Mouse (Mus musculus) myocyte (in vitro differentiated cells): ENCODE measurements around the gene Mif.

Experiments used
- POLR2A ChIP-seq: IDR thresholded peaks from one replicate; pipeline ENCODE4 v1.6.1; 2011; ENCODE audit warnings: low read depth, mild to moderate bottlenecking, control low read depth, moderate library complexity; ENCODE audit not compliant: insufficient read length
- POLR2AphosphoS2 ChIP-seq: IDR thresholded peaks from one replicate; pipeline ENCODE4 v1.6.1; 2011; ENCODE audit warnings: low read depth, control low read depth; ENCODE audit not compliant: insufficient read length
- REST ChIP-seq: IDR thresholded peaks from one replicate; pipeline ENCODE4 v1.6.1; 2011; ENCODE audit warnings: mild to moderate bottlenecking, control low read depth, moderate library complexity; ENCODE audit not compliant: insufficient read depth, insufficient read length
- TCF12 ChIP-seq: IDR thresholded peaks from one replicate; pipeline ENCODE4 v1.6.1; 2011; ENCODE audit warnings: mild to moderate bottlenecking, control low read depth; ENCODE audit not compliant: poor library complexity, insufficient read depth, severe bottlenecking

DNA sequence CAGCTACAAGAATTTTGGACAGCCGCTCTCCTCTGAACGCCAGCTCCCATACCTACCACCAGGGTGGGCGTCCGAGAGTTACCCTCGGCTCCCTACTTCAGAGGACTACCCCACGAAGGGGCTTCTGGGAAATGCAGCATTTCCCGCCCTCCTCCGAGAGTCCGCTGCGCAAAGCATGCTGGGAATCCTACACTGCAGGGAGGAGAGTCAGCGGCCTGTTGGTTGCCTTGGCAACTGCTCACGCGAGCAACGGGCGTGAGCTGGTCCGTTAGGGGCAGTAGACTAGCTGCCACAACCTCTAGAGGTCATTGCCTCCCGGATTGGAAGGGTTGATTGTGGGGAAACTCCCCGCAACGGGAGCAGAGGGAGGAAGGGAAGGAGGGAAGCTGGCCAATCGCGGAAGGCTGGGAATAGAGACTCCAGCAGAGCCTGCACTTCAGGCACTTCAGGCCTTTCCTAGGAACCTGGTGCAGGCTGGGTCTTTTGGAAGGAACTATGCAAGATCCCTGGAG lies 22.7 kb downstream of the Mif start, which contains the start of gene Gstt2:
- TF ChIP-seq TCF12 (no peak), POLR2A (peak; percentile 45), REST (no peak), POLR2AphosphoS2 (no peak)
